Mouse (Mus musculus) left cerebral cortex, adult 2 months (tissue): ENCODE measurements around the gene Ccdc157. TPM values are rescaled to one million over a fixed set of nuclear protein-coding genes. Genes with fewer than 3 reads are reported as not detected.
"Not testable (repeated sequence)": the region's sequence is repeated elsewhere in the genome, so short reads cannot be mapped to it uniquely, and the experiment has no call there.

Source experiments
- DNase-seq, 2 experiments: peaks; one replicate each; pipeline ENCODE4 v3.0.0; 2021 to 2022; ENCODE audit warnings: low spot score in 2 of 2, mixed read lengths in 1 of 2; ENCODE audit errors: extremely low spot score in 1 of 2
- H3K27ac ChIP-seq: fragments of 200-600 bp; 2 replicates; pipeline ENCODE4 v1.8.1; 2022
- H3K4me3 ChIP-seq: fragments of 200-600 bp; 2 replicates; pipeline ENCODE4 v1.8.1; 2022
- CTCF ChIP-seq: fragments of 200-600 bp; IDR thresholded peaks from 2 replicates; pipeline ENCODE4 v1.8.1; 2022; ENCODE audit warnings: antibody characterized with exemption, mild to moderate bottlenecking, moderate library complexity
- intact Hi-C: fragments of 180-260 bp; cut with DNase I; formaldehyde crosslinking; loops from one replicate; pipeline ENCODE4 v1.15.1; 2025
- total RNA-seq, 2 experiments: library from RNA; stranded (reverse); gene quantifications; 2 replicates each; pipeline ENCODE4 v1.2.3; 2021

Ccdc157 gene
- total RNA-seq, 2 experiments from 2014 or later = 16.4 to 17.9 TPM

GRCm38 (mm10) chr11:4122226-4122625 is 37.9 kb downstream of the Ccdc157 start:
- no peak for TF ChIP-seq CTCF
- intact Hi-C loops = no loop called here
- DNase-seq = no peak
- H3K4me3 ChIP-seq = no peak overlapping the region
- no peak overlapping the region for H3K27ac ChIP-seq

- intact Hi-C loops = no loop called here
- Histone ChIP-seq H3K27ac (no peak overlapping the region), H3K4me3 (no peak overlapping the region)
- DNase-seq = no peak
- TF ChIP-seq CTCF = no peak
Measured at GRCm38 (mm10) chr11:4121691-4122090, 38.4 kb downstream of the Ccdc157 start.

- H3K4me3 ChIP-seq = no peak overlapping the region
- TF ChIP-seq CTCF = no peak
- DNase-seq = no peak
- intact Hi-C loops = no loop called here
- H3K27ac ChIP-seq = no peak overlapping the region
Measured at GRCm38 (mm10) chr11:4119635-4120034, 40.5 kb downstream of the Ccdc157 start.

- DNase-seq = peak; percentile 81 to 84
- H3K27ac ChIP-seq = peak overlapping the region; percentile 91
- TF ChIP-seq CTCF = no peak
- peak overlapping the region; percentile 71 for H3K4me3 ChIP-seq
- intact Hi-C loops = loop anchor here (1.0 kb wide), 1 partner anchor 22 kb away; no protein-coding TSS in a partner anchor
Measured at GRCm38 (mm10) chr11:4118081-4118921, 41.8 kb downstream of the Ccdc157 start.

GRCm38 (mm10) chr11:4117372-4118071 is 42.6 kb downstream of the Ccdc157 start:
- peak; percentile 24 for TF ChIP-seq CTCF
- Histone ChIP-seq H3K4me3 (peak overlapping the region; percentile 71), H3K27ac (peak overlapping the region; percentile 91)
- DNase-seq = no peak
- intact Hi-C loops = loop anchor here (1.0 kb wide), 1 partner anchor 21 kb away; no protein-coding TSS in a partner anchor

- peak overlapping the region; percentile 71 for H3K4me3 ChIP-seq
- DNase-seq = peak in 1 of 2 experiments; percentile 62
- no peak for TF ChIP-seq CTCF
- intact Hi-C loops = no loop called here
- H3K27ac ChIP-seq = peak overlapping the region; percentile 91
Measured at GRCm38 (mm10) chr11:4116458-4117141, 43.5 kb downstream of the Ccdc157 start.

- intact Hi-C loops = no loop called here
- no peak for TF ChIP-seq CTCF
- H3K4me3 ChIP-seq = no peak overlapping the region; the same call in 1 of the 2 replicates
- peak overlapping the region; percentile 37; the same call in 1 of the 2 replicates for H3K27ac ChIP-seq
- no peak for DNase-seq
Measured at GRCm38 (mm10) chr11:4115407-4115806, 44.7 kb downstream of the Ccdc157 start.

GRCm38 (mm10) chr11:4114541-4114940 is 45.6 kb downstream of the Ccdc157 start:
- H3K27ac ChIP-seq, H3K4me3 ChIP-seq, DNase-seq, intact Hi-C loops: not testable (repeated sequence)

GRCm38 (mm10) chr11:4113970-4114369 is 46.1 kb downstream of the Ccdc157 start:
- DNase-seq = no peak
- intact Hi-C loops = no loop called here
- no peak for TF ChIP-seq CTCF
- Histone ChIP-seq H3K27ac (no peak overlapping the region), H3K4me3 (no peak overlapping the region)

- Histone ChIP-seq H3K27ac (no peak overlapping the region), H3K4me3 (no peak overlapping the region)
- intact Hi-C loops = no loop called here
- no peak for DNase-seq
- TF ChIP-seq CTCF = no peak
Measured at GRCm38 (mm10) chr11:4113496-4113895, 46.6 kb downstream of the Ccdc157 start.

- peak in 1 of 2 experiments; percentile 7 for DNase-seq
- intact Hi-C loops = no loop called here
- Histone ChIP-seq H3K27ac (no peak overlapping the region), H3K4me3 (no peak overlapping the region)
- no peak for TF ChIP-seq CTCF
Measured at GRCm38 (mm10) chr11:4112861-4113260, 47.2 kb downstream of the Ccdc157 start.

GRCm38 (mm10) chr11:4112033-4112432 is 48.1 kb downstream of the Ccdc157 start:
- no peak for TF ChIP-seq CTCF
- Histone ChIP-seq H3K4me3 (no peak overlapping the region), H3K27ac (no peak overlapping the region)
- intact Hi-C loops = no loop called here
- DNase-seq = no peak
